Mouse (Mus musculus) cerebellum, postnatal 25 days (tissue): ENCODE measurements around the gene Parvb.
A peak's percentile ranks its signal among the peaks of the same experiment; 100 is the strongest.

Source experiments
- DNase-seq, 2 experiments: peaks; one replicate each; pipeline ENCODE4 v3.0.0; 2021; ENCODE audit warnings: mixed read lengths in 2 of 2

The Parvb gene

DNA sequence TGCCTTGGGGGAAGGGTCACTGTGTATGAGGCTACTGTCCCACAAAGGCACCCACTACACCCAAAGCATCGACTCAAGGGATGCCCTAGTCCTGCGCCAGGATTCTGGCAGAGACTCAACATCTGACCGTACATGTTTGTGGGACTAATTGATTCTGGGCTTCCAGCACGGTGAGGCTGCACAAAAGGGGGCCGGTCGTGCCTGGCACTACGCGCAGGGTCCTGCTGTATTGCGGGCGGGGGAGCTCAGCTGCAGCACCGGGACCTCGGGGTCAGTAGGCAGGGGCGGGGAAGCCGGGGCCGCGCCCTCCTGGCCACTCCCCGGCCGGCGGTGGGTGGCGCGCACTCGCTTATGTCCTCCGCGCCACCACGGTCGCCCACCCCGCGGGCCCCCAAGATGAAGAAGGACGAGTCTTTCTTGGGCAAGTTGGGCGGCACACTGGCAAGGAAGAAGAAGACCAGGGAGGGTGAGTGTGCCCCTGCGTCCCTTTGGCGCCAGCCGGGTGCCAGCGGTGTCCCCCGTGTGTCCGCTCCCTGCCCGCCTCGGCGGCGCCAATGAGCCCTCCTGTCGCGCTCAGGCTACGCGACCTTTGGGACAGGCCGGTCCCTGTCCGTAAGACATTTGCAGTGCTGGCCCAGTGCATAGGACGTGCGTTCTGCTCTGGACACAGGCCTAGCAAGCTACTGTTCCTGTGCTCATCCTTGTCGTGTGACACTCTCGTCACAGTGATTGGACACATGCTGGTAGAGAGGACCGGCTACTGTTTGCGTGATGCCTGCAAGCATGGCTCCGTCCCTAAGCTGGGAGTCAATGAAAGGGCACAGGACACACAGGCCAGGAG is at the start of gene Parvb:
Gene Parvb (plus strand): TSS at position 323 of the 841 bp plus-strand sequence.
- DNase-seq: peak; percentile 64 to 66

DNA sequence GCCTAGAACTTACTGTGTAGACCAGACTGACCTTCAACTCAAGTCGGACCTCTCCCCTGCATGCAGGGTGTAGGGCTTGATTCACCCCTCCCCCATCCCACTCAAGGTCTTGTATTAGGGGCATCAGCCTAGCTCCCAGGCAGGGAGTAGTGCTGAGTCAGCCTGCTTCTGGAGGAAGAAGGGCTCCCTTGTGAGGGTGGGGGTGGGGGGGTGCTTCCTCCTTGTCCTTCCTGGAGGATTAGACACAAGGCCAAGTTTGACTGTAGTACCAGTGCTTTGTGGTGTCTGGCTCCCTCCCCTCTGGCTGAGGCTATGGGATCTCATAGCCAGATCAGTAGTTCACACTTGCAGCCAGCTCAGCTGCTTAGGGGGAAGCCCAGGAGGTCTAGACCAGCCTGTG is 47.9 kb upstream of the Parvb start:
- DNase-seq: no peak

DNA sequence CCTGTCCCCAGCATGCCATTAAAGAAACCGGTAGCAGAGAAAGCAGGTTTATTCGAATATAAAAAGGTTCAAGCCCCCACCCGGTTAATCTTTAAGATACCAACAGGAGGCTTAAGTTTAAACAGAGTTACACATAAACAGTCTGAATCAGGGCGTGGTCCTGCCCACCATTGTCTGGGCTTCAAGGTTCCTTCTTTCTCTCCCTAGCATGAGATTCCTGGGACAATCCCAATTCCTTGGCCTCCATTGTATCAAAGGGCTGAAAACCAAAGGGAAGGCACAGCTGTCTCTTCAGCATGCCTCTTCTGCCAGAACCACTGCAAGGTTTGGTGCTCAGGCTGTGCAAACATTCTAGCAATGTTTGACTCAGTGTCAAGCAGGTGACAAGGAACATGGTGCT is 45.6 kb upstream of the Parvb start:
- no peak for DNase-seq

DNA sequence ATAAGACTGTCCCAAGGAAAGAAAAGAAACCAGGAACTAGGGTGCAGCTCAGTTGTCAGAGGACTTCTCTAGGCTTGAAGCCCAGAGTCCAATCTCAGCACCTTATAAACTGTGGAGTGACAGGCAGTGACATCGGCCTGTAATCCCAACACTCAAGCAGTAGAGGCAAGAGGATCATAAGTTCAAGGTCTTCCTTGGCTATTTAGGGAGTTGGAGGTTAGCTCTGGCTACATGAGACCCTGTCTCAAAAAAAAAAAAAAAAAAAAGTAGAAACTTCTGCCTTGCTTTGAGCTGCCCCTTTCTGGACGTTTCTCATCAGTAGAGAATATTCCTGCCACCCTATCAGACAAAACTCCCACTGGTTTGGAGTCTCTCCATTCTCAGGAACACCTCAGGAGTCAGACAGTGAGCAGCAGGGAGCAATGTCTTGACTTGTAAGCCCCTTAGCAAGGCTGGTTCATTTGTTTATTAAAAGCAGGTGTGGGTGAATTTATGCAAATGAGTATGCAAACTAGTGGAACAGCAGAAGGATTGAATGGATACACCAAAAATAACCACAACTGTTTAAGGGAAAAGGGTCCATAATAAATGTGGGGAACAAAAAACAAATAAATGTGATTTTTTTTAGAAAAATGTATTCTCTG is 42.8 kb upstream of the Parvb start:
- no peak for DNase-seq

GRCm38 (mm10) chr15:84189881-84190280 is 42.0 kb upstream of the Parvb start:
- DNase-seq: no peak

DNA sequence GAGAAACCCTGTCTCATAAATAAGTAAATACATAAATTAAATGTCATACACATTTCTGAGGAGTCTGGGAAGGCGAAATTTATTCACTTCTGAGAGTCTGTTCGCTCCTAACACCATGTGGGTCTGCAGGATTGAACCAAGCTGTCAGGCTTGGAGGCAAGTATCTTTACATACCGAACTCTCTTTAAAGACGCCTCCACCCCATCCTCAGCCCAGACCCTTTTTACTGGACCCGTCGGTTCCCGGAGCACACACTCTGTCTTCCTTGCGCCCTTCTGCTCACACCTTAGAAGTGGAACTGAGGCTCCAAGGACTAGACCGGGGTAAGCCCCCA is 40.2 kb upstream of the Parvb start:
- no peak for DNase-seq

GRCm38 (mm10) chr15:84192058-84192791 is 39.6 kb upstream of the Parvb start, which contains the start of gene Samm50:
Gene Samm50, plus strand, starts transcription at chr15:84192241.
- DNase-seq: peak; percentile 92

- DNase-seq: no peak
These were observed 35.2 kb upstream of the Parvb start for GRCm38 (mm10) chr15:84196486-84197165.

GRCm38 (mm10) chr15:84207327-84207726 is 24.5 kb upstream of the Parvb start:
- DNase-seq: no peak

DNA sequence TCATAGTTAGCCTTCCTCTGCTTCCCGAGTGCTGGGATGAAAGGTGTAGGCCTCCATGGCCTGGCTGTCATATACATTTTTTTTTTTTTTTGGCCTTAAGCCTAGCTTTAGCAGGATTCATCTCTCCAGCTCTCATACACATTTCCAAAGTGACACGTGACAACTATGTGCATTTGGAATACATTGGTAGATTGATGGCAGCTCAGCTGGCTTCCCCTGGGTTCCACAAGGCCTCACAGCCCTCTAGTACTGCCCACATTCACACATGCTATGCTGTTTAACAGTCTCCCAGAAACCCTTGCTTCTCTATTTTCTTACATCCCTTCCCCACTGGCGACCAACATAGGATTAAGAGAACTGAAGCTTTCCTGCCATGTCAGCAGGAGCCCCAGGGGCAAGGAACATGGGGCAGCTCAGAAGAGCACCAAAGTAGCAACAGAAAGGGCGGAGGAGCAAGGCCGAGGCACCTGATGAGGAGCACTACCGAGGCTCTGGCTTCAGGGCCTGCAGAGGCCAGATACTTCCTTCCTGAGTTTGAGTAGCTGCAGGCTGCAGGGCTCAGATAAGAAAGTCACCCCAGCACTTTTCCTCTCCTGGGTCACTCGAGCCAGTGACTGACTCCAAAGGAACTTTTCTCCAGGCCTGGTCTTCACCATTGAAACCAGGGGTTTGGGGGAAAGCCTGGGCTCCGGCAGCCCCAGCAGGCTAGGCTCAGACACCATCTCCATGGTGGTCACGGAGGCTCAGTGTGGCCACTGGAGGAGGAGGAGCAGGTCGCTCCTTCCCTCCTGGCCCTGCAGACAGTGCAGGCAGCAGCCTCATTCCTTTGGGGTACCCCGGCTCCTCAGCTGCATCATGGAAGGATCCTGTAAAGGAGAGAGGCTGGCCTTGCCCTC is 22.1 kb upstream of the Parvb start:
- no peak for DNase-seq

DNA sequence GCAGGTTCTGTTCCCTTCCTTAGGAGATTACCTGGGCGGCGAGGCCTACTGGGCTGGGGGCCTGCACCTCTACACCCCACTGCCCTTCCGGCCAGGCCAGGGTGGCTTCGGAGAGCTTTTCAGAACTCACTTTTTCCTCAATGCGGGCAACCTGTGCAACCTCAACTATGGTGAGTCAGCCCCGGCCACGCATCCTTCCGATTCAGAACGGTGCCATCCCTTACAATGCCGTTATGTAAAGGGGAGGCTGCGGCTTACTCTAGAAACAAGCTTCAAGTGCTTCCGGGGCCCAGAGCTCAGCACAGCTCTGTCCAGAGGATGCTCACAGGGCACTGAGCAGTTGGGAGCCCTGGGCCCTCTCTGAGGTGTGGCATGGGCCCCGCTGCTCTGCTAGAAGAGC is 21.4 kb upstream of the Parvb start:
- DNase-seq: no peak

DNA sequence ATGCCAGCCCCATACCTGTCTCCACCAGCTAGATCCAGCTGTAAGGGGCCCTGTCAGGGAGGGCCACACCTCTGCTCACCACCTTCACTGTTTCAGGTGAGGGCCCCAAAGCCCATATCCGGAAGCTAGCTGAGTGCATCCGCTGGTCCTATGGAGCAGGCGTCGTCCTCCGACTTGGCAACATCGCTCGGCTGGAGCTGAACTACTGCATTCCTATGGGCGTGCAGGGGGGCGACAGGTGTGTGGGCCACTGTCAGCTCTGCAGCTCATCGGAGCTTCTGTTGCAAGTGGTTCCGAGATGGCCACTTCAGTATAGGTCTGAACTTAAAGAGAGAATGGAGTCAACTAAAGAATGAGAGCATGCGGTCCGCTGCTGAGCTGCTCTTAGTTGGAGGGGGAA is 20.9 kb upstream of the Parvb start:
- peak in 1 of 2 experiments; percentile 30 for DNase-seq

- DNase-seq: no peak
These were observed 20.3 kb upstream of the Parvb start for GRCm38 (mm10) chr15:84211564-84211963.

- peak; percentile 90 to 93 for DNase-seq
These were observed 19.6 kb upstream of the Parvb start for GRCm38 (mm10) chr15:84212031-84212755.

DNA sequence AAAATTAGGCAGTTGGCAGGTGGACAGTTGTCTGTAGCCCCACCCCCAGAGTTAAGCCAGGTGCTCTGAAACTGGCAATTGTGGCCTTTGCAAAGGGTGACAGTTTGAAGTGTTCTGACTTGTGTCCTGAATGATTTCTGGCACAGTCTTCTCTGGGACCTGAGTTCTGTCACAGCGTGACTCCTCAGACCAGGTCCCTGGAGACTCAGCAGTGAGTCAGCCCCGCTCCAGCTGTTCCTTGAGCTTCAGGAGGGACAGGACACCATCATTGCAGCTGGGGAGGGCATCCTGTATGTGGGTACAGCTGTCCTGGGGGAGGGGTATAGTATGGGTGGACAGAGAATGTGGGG is 19.1 kb upstream of the Parvb start:
- peak in 1 of 2 experiments; percentile 29 for DNase-seq

DNA sequence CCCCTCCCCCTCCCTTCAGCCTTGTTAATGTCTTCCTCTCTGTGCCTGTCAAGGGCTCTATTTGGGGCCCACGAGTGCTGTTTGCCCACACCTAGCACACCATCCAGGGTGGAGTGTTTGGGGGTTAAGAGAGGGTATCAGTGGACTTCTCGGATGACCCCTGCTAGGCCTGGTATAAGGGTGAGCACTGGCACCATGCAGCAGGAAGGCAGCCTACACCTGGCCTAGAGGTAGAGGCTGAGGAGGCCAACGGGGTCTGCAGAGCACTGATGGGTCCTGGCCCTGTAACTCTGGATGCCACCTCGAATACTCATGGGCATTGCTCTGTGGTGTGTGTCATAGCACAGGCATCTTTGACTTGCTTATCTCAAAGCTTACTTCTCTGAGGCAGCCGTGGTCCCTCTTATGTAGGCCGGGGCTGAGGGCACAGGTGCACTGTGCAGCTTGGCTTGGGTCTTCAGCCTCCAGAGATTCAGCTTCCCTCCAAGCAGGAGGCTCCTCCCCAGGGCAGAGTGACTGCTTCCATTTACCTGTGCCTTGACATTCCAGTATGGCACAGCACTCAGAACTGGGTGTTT is 18.6 kb upstream of the Parvb start:
- no peak for DNase-seq

GRCm38 (mm10) chr15:84214476-84214875 is 17.4 kb upstream of the Parvb start:
- DNase-seq: no peak

DNA sequence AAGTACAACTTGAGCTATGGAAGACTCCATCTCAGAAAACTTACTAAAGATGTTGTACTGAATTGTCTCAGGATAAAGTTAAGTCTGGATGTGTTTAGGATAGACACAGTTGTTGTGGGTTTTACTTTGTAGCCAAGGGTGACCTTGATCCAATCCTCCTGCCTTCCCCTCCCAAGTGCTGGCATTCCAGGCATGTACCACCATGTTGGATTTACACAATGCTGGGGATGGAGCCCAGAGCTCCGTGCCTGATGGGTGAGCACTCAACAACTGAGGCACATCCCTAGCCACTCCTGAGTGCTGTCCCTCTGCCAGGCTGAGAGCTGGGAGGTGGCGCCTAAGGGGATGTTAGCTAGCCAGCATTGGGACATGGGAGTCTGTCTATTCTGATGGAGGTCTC is 16.6 kb upstream of the Parvb start:
- no peak for DNase-seq

- no peak for DNase-seq
These were observed 15.8 kb upstream of the Parvb start for GRCm38 (mm10) chr15:84216026-84216425.

GRCm38 (mm10) chr15:84216461-84217084 is 15.3 kb upstream of the Parvb start:
- no peak for DNase-seq
